Mouse (Mus musculus) 3134 (cell line): Measurements from ENCODE around the gene Rassf3.

Experiments used
- DNase-seq: peaks from one replicate; pipeline ENCODE4 v3.0.0-alpha.2; 2011; ENCODE audit warnings: low spot score; ENCODE audit not compliant: insufficient read length; ENCODE audit errors: extremely low read depth

The Rassf3 gene

DNA sequence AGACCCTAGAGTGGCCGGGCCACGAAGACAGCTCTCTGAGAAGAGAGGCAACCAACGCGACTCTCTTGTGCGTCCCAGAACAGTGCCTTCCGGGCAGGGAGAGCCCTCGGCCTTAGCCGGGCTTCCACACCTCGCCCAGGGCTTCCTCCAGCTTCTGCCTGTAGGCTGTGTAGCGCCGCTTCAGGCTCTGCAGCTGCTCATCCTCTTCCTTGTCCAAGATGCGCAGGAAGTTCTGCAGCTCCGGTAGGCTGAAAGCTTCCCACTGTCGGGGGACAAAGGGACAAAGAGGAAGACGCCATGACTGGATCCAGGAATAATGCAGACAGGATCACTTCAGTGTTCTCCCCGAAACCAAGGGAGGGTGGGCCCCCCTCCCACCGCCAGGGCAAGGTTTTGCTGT, 63.3 kb downstream of the Rassf3 start:
- no peak for DNase-seq

DNA sequence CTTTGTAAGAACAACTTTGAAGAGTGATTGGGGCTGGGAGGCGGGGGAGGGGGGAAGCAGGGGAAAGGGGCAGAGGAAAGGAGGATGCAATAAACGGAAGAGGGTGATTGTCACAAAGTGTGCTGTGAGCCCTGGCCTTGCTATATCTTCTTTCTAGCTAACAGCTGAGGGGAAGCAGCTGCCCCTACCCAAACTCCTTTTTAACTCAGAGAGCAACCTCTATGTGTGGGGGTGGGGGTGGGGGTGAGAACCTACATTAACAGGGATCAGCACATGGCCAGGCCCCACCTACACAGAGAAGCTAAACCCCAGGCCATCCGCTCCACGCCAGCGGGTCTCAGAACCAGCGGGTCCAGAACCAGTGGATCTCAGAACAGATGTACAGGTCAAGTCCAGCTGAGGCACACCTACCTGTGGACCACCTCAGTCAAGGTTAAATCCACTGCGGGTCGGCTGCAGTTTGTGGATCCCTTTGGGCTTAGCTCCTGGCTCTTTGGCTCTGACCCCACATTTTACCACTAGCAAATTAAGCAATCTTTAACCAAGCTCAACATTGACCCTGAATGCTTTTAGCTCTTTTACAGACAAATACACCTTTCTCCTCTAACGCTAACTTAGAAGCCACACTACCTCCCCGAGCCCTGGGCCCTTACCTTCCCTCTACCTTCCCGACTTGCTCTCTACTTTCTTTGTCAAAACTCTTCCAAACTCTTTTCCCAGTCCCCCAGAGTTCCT, 64.3 kb downstream of the Rassf3 start:
- no peak for DNase-seq

DNA sequence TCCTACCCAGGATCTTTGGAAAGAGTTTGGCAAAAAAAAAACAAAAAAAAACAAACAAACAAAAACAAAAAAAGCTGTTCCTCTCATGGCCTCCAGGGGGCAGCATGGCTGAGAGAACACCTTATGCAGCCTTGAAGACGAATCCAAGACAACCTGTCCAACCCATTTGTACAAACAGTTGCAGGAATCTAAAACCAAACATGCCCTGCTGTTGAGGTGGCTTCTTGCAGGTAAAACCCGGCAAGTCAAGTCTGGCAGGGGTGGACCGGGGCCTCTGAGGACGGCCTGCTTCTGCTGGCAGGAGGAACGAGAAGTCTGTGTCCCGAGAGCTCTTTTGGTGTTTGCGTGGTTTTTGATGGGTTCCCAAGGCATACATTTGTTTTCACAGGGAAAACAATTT, 66.4 kb downstream of the Rassf3 start:
- peak; percentile 49 for DNase-seq

GRCm38 (mm10) chr10:121403946-121404345, 72.2 kb downstream of the Rassf3 start:
- no peak for DNase-seq

DNA sequence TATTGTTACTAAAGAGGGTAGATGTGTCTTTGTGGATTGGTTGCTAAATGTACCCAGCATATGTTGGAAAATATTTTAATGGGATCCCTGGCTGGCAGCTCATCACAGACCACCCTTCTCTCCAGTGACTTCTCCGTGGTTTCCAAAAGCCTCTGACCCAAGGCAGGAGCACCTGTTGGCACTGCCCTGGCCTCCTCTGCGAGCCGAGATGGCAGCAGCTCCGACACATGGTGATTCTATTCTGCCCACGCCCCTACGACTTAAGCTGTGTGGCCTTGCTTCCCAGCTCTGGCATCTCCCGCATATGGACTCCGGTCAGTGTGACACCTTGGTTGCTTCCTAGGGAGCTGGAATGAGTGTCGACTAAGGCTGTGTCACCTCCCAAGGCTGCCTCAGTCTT, 73.0 kb downstream of the Rassf3 start:
- DNase-seq, result no peak

DNA sequence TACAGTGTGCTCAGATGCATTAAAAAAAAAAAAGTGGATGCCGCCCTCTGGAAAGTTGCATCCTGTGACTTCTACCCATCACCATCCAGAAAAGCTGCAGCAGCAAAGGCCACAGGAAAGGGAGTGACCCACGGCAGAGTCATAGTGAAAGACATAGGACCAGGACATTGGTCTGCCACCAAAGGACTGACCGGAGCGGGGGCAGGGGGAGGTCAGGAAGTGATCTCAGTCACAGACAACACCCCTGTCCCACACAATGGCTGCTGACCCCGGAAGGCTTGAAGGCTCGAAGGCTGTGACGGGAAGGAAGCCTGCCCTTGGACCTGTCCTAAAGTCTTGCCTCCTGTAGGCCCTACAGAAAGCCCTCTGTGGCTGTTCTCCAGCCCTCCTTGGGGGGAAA, 75.1 kb downstream of the Rassf3 start:
- no peak for DNase-seq

DNA sequence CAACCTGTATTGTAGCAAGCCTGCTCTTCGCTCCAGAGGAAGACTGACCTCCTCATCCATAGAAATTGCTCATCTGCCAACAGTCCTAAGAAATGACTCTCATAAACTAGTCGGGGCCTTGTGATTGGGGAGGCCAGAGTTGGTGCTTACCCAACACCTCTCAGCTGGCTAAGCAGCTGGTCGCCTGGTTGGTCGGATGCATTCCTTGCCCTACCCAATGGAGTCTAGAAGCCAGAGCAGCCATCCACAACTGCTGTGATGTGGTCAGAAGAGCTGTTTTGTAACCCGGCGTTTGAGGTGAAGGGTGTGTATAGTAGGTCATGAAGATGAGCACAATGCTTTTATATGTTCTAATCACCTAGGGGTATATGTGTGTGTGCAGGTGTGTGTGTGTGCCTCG, 77.5 kb downstream of the Rassf3 start:
- DNase-seq, result no peak

DNA sequence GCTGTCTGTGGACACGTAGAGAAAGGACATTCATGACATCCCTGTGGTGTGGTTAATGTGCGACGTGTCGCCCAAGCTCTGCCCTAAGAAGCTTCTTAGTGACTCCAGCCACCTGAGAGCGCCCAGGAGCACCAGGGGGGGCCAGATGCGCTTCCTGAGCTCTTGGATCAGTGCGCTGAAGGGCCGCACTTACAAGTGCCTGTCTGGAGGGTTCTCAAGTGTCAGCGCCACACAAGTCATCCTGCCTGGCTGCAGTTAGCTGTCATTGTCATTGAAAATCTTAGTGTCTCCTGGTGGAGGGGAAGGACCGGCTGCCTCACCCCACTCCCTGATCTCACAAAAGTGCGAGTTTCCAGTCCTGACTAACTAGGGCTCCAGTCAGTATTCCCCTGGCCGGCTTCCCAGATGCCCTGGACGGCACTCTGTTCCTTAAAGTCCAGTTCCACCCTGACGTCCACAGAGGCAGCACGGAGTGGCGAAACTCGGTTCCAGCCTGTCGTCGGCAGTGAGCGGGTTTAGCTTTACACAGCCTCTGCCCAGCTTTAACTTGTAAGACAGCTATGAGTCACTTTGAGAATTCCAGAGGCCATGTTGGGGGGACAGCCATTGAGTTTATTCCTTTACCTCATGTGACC, 80.5 kb downstream of the Rassf3 start:
- DNase-seq, result no peak

DNA sequence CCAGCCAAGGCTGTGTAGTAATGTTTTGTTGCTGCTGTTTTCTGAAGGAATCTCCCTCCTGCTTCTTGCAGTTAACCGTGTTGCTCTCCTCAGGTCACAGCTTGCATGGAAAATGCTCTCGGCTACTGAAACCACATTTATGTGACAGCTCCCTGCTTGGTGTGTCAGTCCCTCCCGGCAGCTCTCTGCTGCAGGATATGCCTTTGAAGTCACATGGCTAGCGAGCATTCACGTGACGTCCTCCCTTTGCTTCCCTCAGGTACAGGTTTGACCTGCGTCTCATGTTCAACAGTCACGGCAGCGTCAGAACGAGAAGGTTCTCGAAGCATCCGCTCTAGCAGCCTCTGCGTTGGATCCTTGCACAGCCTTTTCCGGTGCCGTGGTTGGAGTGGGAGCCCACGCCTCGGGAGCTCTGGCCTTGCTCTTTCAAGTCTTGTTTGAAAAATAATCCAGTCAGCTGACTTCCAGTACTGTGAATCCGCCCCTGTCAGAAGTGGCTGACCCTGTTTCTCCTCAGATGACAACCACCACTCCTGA, 81.3 kb downstream of the Rassf3 start:
- no peak for DNase-seq

- no peak for DNase-seq
These were observed 81.9 kb downstream of the Rassf3 start for GRCm38 (mm10) chr10:121394270-121394669.

DNA sequence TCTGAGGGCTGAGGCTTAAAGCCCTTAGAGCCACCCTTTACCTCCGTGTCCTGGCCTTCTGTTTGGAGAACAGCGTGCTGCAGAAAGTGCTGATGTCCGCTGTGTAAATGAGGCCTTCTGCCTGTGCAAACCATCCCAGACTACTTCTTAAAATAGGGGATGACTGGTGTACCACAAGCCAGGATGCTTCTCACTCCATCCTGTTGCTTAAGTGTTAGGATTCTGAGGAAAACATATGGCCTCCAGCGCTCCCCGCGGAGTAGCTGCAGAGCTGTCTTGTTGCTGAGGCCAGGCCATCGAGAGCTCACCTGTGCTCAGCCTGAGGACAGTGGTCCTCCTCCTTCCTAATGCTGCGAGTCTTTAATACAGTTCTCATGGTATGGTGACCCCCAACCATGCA, 84.2 kb downstream of the Rassf3 start:
- DNase-seq, result no peak

- no peak for DNase-seq
These were observed 85.5 kb downstream of the Rassf3 start for GRCm38 (mm10) chr10:121390602-121391001.

DNA sequence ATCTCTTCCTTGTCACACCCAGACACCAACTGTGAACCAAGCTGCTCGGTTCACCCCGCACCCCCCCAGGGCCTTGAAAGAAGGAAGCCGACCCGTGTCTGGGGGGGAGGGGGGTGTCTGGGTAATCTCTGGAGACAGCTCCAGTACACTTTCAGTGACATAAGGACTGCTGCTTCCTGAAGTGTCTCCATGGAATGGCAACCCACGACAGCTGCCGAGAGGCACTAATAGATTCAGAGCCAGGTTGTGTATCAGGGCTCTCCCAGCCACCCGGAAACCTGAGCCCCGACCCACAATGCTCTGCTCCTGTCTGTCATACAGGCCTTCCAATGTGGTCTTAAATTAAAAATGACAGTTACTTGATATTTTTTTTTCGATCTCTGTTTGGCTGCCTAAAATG, 89.8 kb downstream of the Rassf3 start:
- no peak for DNase-seq

- DNase-seq, result no peak
These were observed 90.5 kb downstream of the Rassf3 start for GRCm38 (mm10) chr10:121385695-121386094.

DNA sequence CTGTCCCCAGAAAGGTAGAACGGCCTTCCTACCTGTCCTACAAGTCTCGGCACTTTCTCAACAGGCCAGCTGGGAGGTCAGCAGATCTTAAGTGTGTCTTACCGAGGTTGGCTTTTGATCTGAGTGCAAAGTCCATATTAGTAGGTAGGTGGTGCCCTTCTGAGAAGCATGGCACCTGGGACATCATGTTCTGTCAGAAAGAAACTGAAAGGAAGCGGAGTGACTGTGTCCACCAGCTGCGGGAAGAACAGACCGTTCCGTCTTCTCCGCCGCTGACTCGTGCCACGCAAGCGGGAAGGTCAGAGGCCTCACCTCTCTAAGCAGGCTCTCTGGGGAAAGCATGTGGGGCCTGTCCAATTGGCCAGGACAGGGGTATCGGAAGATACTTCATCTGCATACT, 91.4 kb downstream of the Rassf3 start:
- no peak for DNase-seq

DNA sequence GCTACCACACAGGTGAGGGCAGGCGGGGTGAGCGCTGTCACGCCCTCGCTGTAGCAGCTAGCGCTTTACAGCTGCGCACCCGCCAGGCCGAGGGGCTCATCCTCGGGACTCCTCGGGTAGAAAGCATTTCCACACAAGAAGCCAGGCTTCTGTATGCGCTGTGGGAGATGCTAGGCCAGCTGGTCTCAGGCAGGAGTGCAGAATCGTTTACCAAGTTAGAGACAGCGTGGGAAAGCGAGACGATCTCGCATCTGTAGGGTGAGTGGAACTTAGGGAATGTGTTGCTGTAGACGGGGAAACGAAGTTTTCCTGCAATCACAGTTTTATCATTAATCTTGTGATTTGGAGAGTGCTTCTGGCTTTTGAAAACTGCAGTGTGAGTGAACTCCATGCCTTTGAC, 94.9 kb downstream of the Rassf3 start:
- DNase-seq, result no peak

GRCm38 (mm10) chr10:121379387-121379786, 96.8 kb downstream of the Rassf3 start:
- no peak for DNase-seq

GRCm38 (mm10) chr10:121376530-121377271, 99.4 kb downstream of the Rassf3 start:
- no peak for DNase-seq

DNA sequence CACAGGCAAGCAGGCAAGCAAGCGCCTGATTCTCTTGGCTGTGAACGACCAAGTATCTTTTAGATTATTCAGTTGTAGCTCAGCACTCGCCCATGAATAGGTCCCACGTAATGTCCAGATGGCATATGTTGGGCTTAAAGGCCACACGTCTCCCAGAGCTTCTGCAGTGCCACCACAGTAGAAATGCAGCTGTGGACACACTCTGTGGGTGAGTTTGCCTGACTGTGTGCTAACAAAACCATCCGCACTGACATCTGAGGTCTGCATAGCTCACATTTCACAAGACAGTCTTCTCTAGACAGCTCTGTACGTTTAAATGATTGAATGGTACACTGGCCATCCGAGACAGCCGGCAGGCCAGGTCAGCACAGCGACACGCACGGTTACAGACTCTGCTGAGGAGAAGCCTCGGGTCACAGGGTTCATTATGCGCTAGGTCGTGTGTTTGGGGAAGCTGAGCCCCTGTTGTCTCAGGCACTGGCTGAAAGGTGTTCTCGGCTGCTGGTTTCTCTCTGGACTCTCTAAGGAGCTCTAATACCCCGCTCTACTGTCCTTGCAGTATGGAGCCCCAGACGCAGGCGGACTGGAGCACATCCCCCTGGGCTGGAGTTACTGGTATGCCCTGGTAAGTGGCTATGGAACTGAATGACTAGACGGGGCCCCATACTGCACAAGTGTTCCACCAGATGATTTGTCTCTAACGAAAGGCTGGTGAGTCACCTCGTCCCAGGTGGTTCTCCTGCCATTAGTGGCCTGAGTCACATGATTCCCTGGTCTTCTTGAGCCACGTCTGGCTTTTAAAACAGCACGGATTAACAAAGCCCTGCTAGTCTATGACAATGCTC, 100.3 kb downstream of the Rassf3 start:
- DNase-seq, result no peak

- no peak for DNase-seq
These were observed 101.2 kb downstream of the Rassf3 start for GRCm38 (mm10) chr10:121374693-121375620.
